Comparison of ENCODE assay signal across 10 mouse cellular contexts in genomic region chr15:83724160-83724885, GRCm38 (mm10). TPM values are rescaled to one million over a fixed set of nuclear protein-coding genes. Genes with fewer than 3 reads are reported as not detected.
A peak's percentile ranks its signal among the peaks of the same experiment; 100 is the strongest.
DNase-seq lines count a peak whose midpoint lies in the region; ATAC-seq and TF ChIP-seq lines count a peak whose summit lies in the region.
"Had no signal": no experiment of that assay in that cellular context is flagged by ENCODE, and none has a peak within 500 bp of the region (broad histone marks: within the 10 kb centered on the region; RNA-seq: fewer than 3 reads in every experiment).

No protein-coding gene starts in this region.

- H3K4me2 ChIP-seq in midbrain, embryonic 13.5 days (replicated peaks), result peak overlapping the region; percentile 75

- H3K9me3 ChIP-seq in midbrain, embryonic 13.5 days, result no peaks in the 10 kb centered on the region

- peak overlapping the region; percentile 82 for H3K9ac ChIP-seq in midbrain, embryonic 13.5 days (replicated peaks)

- no peaks in the 10 kb centered on the region for H3K27me3 ChIP-seq in kidney, adult 2 months (replicated peaks; ENCODE audit: control insufficient read depth, insufficient read depth, low read length)
- H3K27me3 ChIP-seq in midbrain, embryonic 13.5 days, result peaks cover 50% of the 10 kb centered on the region

- no peak overlapping the region for H3K27ac ChIP-seq in kidney, adult 2 months (ENCODE audit: insufficient read depth, low read depth, low read length)
- peak overlapping the region; percentile 74 for H3K27ac ChIP-seq in midbrain, embryonic 13.5 days

- no peaks in the 10 kb centered on the region for H3K4me1 ChIP-seq in kidney, adult 2 months (ENCODE audit: control insufficient read depth, insufficient read depth, low read length)
- peaks cover 40% of the 10 kb centered on the region for H3K4me1 ChIP-seq in midbrain, embryonic 13.5 days (replicated peaks)

- no peak for TF ChIP-seq CTCF in kidney, adult 2 months (conservative IDR thresholded peaks at IDR 0.05; ENCODE audit: insufficient read depth, insufficient read length, low read depth, low read length)

- ATAC-seq in midbrain, embryonic 13.5 days, result peak; percentile 6

- peak overlapping the region; percentile 55 for H3K4me3 ChIP-seq in kidney, adult 2 months (ENCODE audit: insufficient read depth, low read depth, low read length)
- peak overlapping the region; percentile 76 for H3K4me3 ChIP-seq in midbrain, embryonic 13.5 days (replicated peaks)

- 1% methylated on average over 60 of the region's 61 CpGs for WGBS in kidney, adult 2 months
- WGBS in midbrain, embryonic 13.5 days, result under 1% methylated on average over 52 of the region's 61 CpGs

- H3K36me3 ChIP-seq in kidney, adult 2 months (ENCODE audit: control insufficient read depth, insufficient read depth, low read length), result no peaks in the 10 kb centered on the region
- peaks cover 20% of the 10 kb centered on the region for H3K36me3 ChIP-seq in midbrain, embryonic 13.5 days
- H3K36me3 ChIP-seq: G1E had no signal

- no peak for TF ChIP-seq POLR2A in kidney, adult 2 months (IDR thresholded peaks at IDR 0.05; ENCODE audit: low read depth, low read length)

- no peak for DNase-seq in kidney, adult 2 months
- DNase-seq in kidney, adult 11 months, result no peak
- DNase-seq in adrenal gland, postnatal 25 days, result peak; percentile 25
- peak; percentile 31 to 32 for DNase-seq in gastrocnemius, postnatal 4 days (ENCODE audit: low spot score in 2 of 2)
- peak; percentile 16 to 45 for DNase-seq in kidney, postnatal 25 days
- no peak for DNase-seq in frontal cortex, postnatal 25 days (ENCODE audit: low spot score in 2 of 2)
- no peak for DNase-seq in urinary bladder, adult 2 months (ENCODE audit: low spot score)

RNA-seq across cellular contexts. Expression of gene Scube1, which starts 0.5 kb away (rescaled TPM):
- 3.5 TPM in 2 replicates for polyA plus RNA-seq in kidney, adult 2 months (2012; rRNA removed)
- 3.9 and 4.8 TPM in 2 replicates for total RNA-seq in adrenal gland, postnatal 25 days (2021)
- 1 to 10 TPM; 3.3 to 4.6 TPM for total RNA-seq in gastrocnemius, postnatal 4 days (2021)
- polyA plus RNA-seq in midbrain, embryonic 13.5 days (2015; fragmentation: Nextera tagmentation; extraction: Ambion mirVana), result 15.5 and 16.7 TPM in 2 replicates
- polyA plus RNA-seq in urinary bladder, adult 2 months (2012; rRNA removed), result 9.4 and 18.5 TPM in 2 replicates
- total RNA-seq: hematopoietic stem cell, adult 5-6 weeks had no signal
- polyA plus RNA-seq: G1E had no signal

RNA-seq across cellular contexts. Expression of gene Mpped1, which starts 54.9 kb away (rescaled TPM):
- polyA plus RNA-seq in kidney, adult 2 months (2012; rRNA removed), result not detected in 2 replicates
- total RNA-seq in adrenal gland, postnatal 25 days (2021), result not detected in 2 replicates
- total RNA-seq in gastrocnemius, postnatal 4 days (2021), result 1 to 10 TPM in 1 of 2 experiments, under 1 TPM in 1; 0.42 to 1.1 TPM
- polyA plus RNA-seq in midbrain, embryonic 13.5 days (2015; fragmentation: Nextera tagmentation; extraction: Ambion mirVana), result 10.0 and 18.2 TPM in 2 replicates
- polyA plus RNA-seq in urinary bladder, adult 2 months (2012; rRNA removed), result 0.03 TPM in 1 of 2 replicates, not detected in the other
- total RNA-seq: G1E; hematopoietic stem cell, adult 5-6 weeks had no signal
- polyA plus RNA-seq: G1E had no signal

Comparison
In these comparisons a context has a peak if more than half of its experiments do, and no peak if none do; other contexts are left out.
1. DNase-seq: peak in adrenal gland, postnatal 25 days (single experiment), gastrocnemius, postnatal 4 days (2 of 2) and kidney, postnatal 25 days (2 of 2); none in kidney, adult 2 months (single experiment), kidney, adult 11 months (single experiment), frontal cortex, postnatal 25 days (0 of 2) and urinary bladder, adult 2 months (single experiment).
2. RNA of gene Mpped1, which starts 54.9 kb away (polyA plus RNA-seq): 10.0 to 18.2 TPM in midbrain, embryonic 13.5 days; not detected in kidney, adult 2 months and 0.03 TPM in urinary bladder, adult 2 months; every median in the first group is over 10 times any median in the second.